Mouse (Mus musculus): ENCODE results near the gene Gopc.

DNA sequence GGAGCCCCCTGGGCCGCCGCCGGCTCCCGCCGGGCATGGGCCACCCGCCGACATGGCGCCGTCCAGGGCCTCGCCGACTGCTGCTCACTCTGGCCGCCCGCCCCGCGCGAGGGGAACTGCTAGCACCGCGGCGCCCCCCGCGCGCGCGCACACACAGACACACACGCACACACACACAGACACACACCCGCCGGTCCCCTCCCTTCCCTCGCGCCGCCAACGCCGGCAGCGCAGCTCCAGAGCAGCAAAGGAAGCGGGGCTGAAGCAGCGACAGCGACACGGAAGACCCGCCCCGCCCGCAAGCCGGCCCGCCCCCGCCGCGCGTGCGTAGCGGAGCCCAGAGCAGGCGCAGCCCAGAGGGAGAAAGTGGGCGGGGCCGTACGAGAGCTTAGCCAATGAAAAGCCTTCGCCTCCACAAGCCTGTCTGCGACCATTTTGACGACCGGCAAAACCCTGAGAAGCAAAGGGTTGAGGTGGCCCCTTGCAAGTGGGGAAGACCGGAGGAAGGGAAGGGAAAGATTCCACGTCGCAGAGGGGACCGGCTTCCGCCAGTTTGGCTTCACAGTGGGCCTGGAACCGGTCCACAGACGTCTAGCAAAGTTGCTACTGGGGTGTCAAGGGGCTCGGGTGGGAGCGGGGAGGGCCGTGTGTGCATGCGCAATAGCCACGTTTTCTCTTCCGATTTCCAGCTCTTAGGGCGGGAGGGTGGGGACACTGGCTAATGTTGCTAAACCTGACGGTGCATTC, at the start of gene Gopc:
- TF ChIP-seq CTCF (conservative IDR thresholded peaks at IDR 0.05; ENCODE audit: low read length) (no peak), NANOG (IDR thresholded peaks at IDR 0.05; ENCODE audit: borderline replicate concordance, low read length) (no peak), POU5F1 (IDR thresholded peaks at IDR 0.05; ENCODE audit: borderline replicate concordance, low read length) (no peak)
